Mouse (Mus musculus): ENCODE results near the gene Necab3.
A peak's percentile ranks its signal among the peaks of the same experiment; 100 is the strongest.

DNA sequence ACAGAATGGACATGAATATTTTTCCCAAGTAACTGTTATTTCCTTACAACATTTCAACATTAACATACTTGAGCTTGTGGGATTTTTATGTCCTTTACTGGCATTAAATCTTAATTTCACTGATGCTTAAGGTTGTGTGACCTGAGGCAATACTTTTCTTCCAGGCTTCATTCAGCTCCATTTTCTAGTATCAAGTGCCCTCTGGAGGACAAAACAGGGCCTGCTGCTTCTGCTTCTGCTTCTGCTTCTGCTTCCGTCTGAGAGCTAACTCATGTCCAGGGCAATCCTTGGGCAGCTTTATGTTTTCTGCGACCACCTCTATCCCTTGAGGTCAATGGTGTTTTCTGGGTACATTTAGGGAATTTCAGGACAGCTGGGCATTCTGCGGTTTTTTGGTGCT is 19.0 kb downstream of the Necab3 start:
- TF ChIP-seq CTCF (IDR thresholded peaks at IDR 0.05; ENCODE audit: low read depth), result peak; percentile 67
- no peak for TF ChIP-seq EP300 (IDR thresholded peaks at IDR 0.05; ENCODE audit: low read depth)
